Mouse (Mus musculus): ENCODE measurements at regions not wholly inside any gene's neighbourhood (a gene's known extent, or its start where the extent isn't known, plus 50 kb on each side); places are given as distances from the start of the nearest gene placed in this dataset.

DNA sequence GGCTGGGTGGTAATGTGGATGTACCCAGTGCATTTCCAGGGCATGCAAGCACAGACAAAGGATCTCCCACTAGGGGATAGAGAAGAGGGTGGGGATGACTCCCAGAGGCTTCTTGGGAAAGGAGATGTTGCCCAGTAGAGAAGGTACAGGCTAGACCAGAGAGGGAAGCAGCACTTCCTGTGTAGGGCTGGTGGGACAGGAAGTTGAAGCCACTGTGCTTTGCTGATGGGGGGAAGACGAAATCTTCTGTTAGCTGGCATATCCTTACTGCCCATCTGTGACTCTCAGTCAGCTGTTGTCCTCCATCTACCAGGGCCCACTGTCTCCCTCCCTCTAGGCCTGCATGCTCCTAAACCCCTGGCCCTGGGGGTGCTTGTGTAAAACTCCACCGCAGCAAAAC is 180.2 kb downstream of the Wdr11 start:
- DNase-seq (ENCODE audit: low spot score), result no peak

GRCm38 (mm10) chr7:129772540-129773331 is 181.1 kb downstream of the Wdr11 start:
- DNase-seq (ENCODE audit: low spot score), result no peak

DNA sequence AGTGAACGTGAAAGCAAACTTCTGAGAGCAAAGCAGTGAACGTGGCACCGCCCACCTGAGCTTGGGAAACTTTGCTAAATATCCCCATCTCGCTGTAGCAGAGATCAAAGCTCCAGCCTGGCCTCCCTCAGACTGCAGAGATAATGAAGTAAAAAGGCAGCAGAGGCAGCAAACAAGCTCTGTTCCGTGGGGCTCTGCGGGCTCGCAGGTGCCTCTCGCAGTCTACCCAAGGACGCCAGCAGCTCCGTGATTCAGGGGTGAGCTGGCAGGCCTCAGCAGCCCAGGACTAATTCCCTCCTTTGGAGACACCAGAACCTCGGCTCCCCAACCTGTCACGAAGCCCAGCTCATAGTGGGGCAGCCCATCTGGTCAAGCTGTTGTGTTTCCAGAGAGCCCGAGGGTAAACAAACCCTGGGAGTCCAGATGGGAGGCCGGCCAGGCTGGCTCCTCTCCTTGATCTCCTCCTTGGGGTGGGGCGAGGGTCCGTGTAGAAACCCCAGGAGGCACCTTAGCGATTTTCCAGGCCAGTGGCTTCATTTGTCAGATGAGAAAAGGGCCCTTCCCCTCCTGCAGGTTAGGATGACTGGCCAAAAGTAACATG is 182.7 kb downstream of the Wdr11 start:
- DNase-seq (ENCODE audit: low spot score), result no peak

DNA sequence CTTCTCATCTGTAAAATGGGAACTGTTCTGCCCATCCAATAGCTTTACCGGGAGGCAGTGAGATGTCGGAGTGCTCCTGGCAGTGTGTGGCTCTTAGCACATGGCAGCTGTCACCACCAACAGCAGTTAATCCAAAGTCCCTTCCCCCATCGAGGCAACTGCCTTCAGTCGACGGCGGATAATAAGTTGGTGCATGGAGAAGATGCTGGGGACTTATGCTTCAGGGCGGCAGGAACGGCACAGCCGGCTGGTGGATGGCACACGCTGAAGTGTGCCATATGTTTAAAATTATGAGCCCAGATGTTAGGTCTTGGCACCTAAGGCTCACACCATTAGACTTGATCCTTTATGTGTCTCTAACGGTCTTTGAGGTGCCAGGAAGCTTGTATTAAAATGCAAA is 183.5 kb downstream of the Wdr11 start:
- no peak for DNase-seq (ENCODE audit: low spot score)

GRCm38 (mm10) chr7:129778842-129779421 is 187.3 kb downstream of the Wdr11 start:
- DNase-seq (ENCODE audit: low spot score), result no peak

GRCm38 (mm10) chr7:129779939-129780338 is 188.3 kb downstream of the Wdr11 start:
- DNase-seq (ENCODE audit: low spot score), result no peak

DNA sequence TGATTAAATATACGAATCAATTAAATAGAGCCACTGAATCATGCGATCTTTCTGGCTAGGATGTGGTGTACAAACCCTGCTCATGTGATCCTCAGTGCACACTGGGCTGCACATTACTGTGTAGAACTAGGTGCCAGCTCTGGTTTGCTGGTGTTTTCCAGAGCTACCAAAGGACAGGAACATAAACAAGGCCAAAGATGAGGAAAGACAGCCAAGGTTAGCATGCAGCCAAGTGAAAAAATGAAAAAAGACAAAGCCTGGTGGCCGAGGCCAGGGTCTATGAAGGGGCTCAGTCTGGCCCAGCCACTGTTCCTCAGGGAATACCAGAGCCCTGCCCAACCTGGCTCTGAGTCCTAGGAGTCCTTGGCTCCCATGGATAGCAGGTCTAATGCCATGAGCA is 190.1 kb downstream of the Wdr11 start:
- DNase-seq (ENCODE audit: low spot score), result no peak

GRCm38 (mm10) chr7:129784966-129785365 is 193.3 kb downstream of the Wdr11 start:
- DNase-seq (ENCODE audit: low spot score), result no peak

- no peak for DNase-seq (ENCODE audit: low spot score)
Measured at GRCm38 (mm10) chr7:129787011-129787410, 195.3 kb downstream of the Wdr11 start.

- DNase-seq (ENCODE audit: low spot score), result no peak
Measured at GRCm38 (mm10) chr7:129787736-129788135, 196.1 kb downstream of the Wdr11 start.

DNA sequence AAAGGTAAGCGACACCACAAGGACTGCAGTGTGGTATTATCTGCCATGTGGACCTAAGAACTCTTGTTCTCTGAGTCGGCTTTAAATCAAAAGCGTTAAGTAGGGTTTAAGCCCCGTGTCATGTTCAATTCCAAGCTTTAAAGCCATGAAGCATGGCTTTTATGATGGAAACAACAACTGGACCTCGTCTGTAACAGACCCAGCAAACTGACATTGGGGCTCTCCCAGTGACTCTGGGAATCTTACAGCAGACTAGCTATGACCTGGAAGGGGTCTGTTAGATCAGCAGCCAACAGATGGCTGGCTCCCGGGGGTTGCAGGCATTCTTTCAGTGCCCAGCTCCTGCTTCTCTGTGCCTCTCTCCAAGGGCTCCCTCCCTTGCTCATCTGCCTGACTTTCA is 197.8 kb downstream of the Wdr11 start:
- DNase-seq (ENCODE audit: low spot score), result no peak

GRCm38 (mm10) chr7:129790590-129791449 is 199.2 kb downstream of the Wdr11 start:
- no peak for DNase-seq (ENCODE audit: low spot score)

- no peak for DNase-seq (ENCODE audit: low spot score)
Measured at GRCm38 (mm10) chr7:129791450-129791820, 199.8 kb downstream of the Wdr11 start.

DNA sequence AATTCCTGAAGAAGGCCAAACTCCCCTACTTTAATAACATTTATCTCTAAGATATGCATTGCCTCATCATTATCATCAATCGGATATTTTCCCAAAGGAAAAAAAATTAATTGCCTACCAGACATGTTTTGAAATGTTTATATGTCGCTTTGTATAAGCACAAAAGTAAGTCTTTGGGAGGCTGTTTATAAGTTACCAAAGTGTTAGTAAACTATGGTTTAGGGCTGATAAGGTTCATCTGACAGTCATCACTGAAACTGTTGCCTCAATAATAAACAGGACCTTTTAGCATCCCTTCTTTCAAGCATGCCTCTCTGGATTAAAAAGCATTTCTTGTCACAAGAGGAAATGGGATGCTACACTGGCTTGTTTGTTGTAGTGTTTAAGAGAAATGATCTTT is 202.1 kb downstream of the Wdr11 start:
- DNase-seq (ENCODE audit: low spot score), result no peak

- no peak for DNase-seq (ENCODE audit: low spot score)
Measured at GRCm38 (mm10) chr7:129794276-129794675, 202.6 kb downstream of the Wdr11 start.

GRCm38 (mm10) chr7:129798525-129798924 is 206.9 kb downstream of the Wdr11 start:
- no peak for DNase-seq (ENCODE audit: low spot score)

GRCm38 (mm10) chr7:129800461-129800867 is 208.8 kb downstream of the Wdr11 start:
- DNase-seq (ENCODE audit: low spot score), result no peak

- DNase-seq (ENCODE audit: low spot score), result no peak
Measured at GRCm38 (mm10) chr7:129801431-129801847, 209.8 kb downstream of the Wdr11 start.

- no peak for DNase-seq (ENCODE audit: low spot score)
Measured at GRCm38 (mm10) chr7:129802168-129802567, 210.5 kb downstream of the Wdr11 start.

GRCm38 (mm10) chr7:129805340-129805739 is 213.7 kb downstream of the Wdr11 start:
- no peak for DNase-seq (ENCODE audit: low spot score)

DNA sequence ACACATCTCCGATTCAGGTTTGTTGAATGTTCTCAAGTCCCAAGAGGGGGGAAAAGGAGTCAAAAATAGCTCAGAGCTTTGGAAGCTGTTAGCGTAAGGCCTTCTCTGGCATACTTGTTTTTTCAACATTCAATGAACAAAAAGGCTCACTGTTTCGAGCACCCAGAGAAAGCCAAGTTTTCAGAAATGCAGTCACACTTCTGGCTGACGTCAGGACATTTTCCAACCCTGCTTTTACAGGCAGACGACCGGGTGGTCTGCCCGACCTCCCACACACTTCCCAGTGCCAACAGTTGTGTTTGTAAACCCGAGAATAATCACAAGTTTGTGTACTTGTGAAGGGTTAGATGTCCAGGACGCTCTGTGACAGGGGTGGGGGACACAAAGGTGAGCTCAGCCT is 218.5 kb downstream of the Wdr11 start:
- no peak for DNase-seq (ENCODE audit: low spot score)

GRCm38 (mm10) chr7:129810565-129810964 is 218.9 kb downstream of the Wdr11 start:
- DNase-seq (ENCODE audit: low spot score), result no peak
